Mouse (Mus musculus) kidney, embryonic 15.5 days (tissue): Measurements from ENCODE around the gene Dhx8. TPM values are rescaled to one million over a fixed set of nuclear protein-coding genes. Genes with fewer than 3 reads are reported as not detected.
A peak's percentile ranks its signal among the peaks of the same experiment; 100 is the strongest.

Experiments
- ATAC-seq: fragments of 200-750 bp; cut with Nextera tagmentation; replicated peaks from 2 replicates; pipeline ENCODE4 v1.8.0; 2017; ENCODE audit warnings: moderate TSS enrichment; ENCODE audit not compliant: low FRiP score
- H3K27ac ChIP-seq: fragments of 300-500 bp; sonication (generic); 2 replicates; pipeline ENCODE4 v1.5.1; 2015; ENCODE audit warnings: mild to moderate bottlenecking, inconsistent platforms
- H3K27me3 ChIP-seq: fragments of 300-500 bp; sonication (generic); 2 replicates; pipeline ENCODE4 v1.6.1; 2015; ENCODE audit warnings: inconsistent platforms
- H3K36me3 ChIP-seq: fragments of 300-500 bp; sonication (generic); 2 replicates; pipeline ENCODE4 v1.6.1; 2015; ENCODE audit warnings: inconsistent platforms
- H3K4me1 ChIP-seq: fragments of 300-500 bp; sonication (generic); 2 replicates; pipeline ENCODE4 v1.6.1; 2015; ENCODE audit warnings: inconsistent platforms
- H3K4me2 ChIP-seq: fragments of 300-500 bp; sonication (generic); 2 replicates; pipeline ENCODE4 v1.6.1; 2015; ENCODE audit warnings: moderate library complexity, mild to moderate bottlenecking, inconsistent platforms
- H3K4me3 ChIP-seq: fragments of 300-500 bp; sonication (generic); replicated peaks from 2 replicates; pipeline ENCODE4 v1.5.1; 2015; ENCODE audit warnings: mild to moderate bottlenecking, inconsistent platforms
- H3K9ac ChIP-seq: fragments of 300-500 bp; sonication (generic); 2 replicates; pipeline ENCODE4 v1.6.1; 2015; ENCODE audit warnings: mild to moderate bottlenecking, inconsistent platforms
- H3K9me3 ChIP-seq: fragments of 300-500 bp; sonication (generic); replicated peaks from 2 replicates; pipeline ENCODE4 v1.6.1; 2016; ENCODE audit warnings: inconsistent platforms
- WGBS: fragments of 180-500 bp; shearing (Covaris S2); methylation state at CpG from one replicate; pipeline ENCODE4 v1.1.7; 2015; ENCODE audit warnings: mixed read lengths; 5-methylcytosine and 5-hydroxymethylcytosine counted together
- polyA plus RNA-seq: library from polyadenylated mRNA; unstranded; fragments of >200 nt; fragmentation: Nextera tagmentation; extraction: Ambion mirVana; gene quantifications from 2 replicates; pipeline ENCODE4 v1.2.1, GENCODE M21; 2015

Dhx8 gene
- 32.3 and 36.1 TPM in 2 replicates for polyA plus RNA-seq

DNA sequence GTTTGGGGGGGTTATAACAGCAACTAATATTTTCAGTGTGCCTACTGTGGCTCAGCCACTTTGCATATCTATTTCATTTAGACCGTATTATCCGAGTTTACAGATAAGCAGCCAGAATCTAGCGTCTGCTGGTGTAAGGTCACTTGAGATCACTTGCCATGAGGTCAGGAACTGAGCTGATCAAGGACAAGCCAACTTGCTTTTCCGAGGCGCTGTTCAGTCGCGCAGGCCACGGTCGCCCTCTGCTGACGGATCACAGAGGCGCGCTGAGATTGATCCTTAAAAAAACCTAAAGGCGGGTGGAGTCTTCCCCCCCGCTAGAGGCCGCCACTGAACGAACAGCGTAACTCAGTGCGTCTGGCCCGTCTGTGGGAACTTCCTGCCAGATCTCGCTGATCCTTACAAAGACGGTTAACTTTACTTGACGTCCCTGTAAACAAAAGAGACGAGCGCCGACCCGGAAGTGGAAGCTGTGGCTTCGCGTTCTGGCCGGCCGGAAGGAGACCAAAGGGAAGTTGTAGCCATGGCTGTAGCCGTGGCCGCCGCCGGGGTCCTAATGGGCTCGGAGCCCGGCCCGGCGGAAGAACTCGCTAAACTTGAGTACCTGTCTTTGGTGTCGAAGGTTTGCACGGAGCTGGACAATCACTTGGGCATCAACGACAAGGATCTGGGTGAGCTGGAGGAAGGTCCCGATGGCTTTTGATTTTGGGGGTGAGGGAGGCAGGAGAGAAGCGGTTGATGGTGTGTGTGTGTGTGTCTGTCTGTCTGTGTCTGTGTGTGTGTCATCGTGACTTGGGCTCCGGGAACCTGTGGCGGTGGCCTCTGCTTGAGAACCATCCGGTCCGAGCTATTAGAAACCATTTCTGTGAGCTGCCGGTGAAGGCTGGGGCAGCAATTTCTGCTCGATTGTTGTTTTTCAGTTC lies at the start of gene Dhx8:
Gene Dhx8 (plus strand): TSS at position 402 of the 923 bp plus-strand sequence.
- Histone ChIP-seq H3K4me1 (peaks cover 8% of the 10 kb centered on the region), H3K4me3 (peak within 1 kb of the TSS; percentile 79), H3K27me3 (no peaks in the 10 kb centered on the region), H3K9ac (peak within 1 kb of the TSS; percentile 78), H3K36me3 (peaks cover 35% of the 10 kb centered on the region), H3K4me2 (peak within 1 kb of the TSS; percentile 65), H3K27ac (peak within 1 kb of the TSS; percentile 66), H3K9me3 (no peaks in the 10 kb centered on the region)
- peak; percentile 96 for ATAC-seq
- WGBS = under 1% methylated on average over 51 of the region's 51 CpGs

DNA sequence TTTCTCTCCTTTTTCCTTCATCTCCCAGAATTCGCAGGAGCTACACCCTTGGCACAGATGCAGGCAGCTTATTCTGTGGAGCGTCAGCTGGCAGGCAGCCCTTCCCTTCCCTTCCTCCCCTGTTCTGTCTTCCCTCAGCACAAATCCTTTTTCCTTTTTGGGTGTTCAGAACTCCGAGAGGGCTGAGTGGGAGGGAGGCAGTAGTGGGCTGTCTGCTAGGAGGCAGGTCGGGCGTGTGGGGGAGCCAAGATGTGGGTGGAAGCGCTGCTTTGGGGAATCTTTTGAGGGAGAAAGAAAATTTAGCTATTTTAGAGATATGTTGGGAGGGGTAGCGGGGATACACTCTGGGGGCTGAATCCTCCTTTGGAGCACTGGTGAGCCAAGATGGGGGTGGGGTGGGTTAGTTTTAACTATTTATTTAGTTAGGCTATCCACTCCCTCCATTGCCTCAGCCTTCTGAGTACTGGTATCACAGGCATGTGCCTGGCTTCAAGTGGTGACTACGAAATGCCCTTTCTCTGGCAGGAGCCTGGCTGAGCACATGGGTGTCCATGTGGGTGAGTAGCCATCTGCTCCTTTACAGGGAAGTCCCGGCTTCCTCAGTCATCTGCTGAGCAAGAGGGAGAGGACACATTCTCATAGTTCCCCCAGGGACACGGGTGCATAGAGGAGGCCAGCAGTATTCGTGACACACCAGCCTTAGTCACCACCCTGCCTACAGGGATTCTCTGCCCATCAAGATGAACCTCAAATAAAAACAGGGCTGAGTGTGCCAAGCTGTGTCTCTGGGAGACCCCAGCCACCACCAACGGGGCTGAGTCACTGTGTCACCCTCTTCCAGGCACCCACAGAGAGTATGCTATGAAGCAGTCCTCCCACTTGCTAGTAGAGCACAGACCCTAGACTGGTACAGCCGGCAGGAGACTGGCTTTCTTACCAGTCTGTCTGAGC lies 45.1 kb upstream of the Dhx8 start:
- ATAC-seq = peak; percentile 36; the same call in 1 of the 2 replicates
- H3K36me3 ChIP-seq = no peaks in the 10 kb centered on the region
- no peak overlapping the region for H3K9ac ChIP-seq
- peak overlapping the region; percentile 14; the same call in 1 of the 2 replicates for H3K4me2 ChIP-seq
- H3K4me1 ChIP-seq = peaks cover 18% of the 10 kb centered on the region
- H3K27ac ChIP-seq = peak overlapping the region; percentile 58
- H3K9me3 ChIP-seq = no peaks in the 10 kb centered on the region
- WGBS = 45% methylated on average over 13 of the region's 13 CpGs
- no peaks in the 10 kb centered on the region for H3K27me3 ChIP-seq
- H3K4me3 ChIP-seq = no peak overlapping the region

DNA sequence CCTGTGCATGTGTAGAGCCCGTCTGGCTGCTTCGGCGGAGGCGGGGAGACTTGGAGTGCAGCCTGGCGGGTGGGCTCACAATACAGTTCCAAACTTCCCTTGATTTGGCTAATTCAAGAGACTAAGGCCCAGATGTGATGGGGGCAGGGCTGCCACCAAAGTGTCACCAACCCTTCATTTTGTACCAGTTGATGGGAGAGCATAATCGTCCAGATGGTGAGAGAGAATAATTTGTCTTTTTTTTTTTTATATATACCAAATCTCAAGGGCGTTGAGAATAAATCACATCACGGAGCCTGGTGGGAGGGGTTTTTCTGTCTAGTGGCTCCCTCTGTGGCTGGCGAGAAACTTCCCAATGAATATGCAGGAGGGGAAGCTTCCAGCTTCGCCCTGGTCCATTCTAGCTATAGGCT lies 43.0 kb upstream of the Dhx8 start:
- no peaks in the 10 kb centered on the region for H3K36me3 ChIP-seq
- H3K4me3 ChIP-seq = no peak overlapping the region
- H3K27ac ChIP-seq = no peak overlapping the region
- no peak overlapping the region for H3K9ac ChIP-seq
- WGBS = 73% methylated on average over 10 of the region's 10 CpGs
- no peak for ATAC-seq
- no peaks in the 10 kb centered on the region for H3K27me3 ChIP-seq
- no peak overlapping the region for H3K4me2 ChIP-seq
- no peaks in the 10 kb centered on the region for H3K9me3 ChIP-seq
- peaks cover 17% of the 10 kb centered on the region for H3K4me1 ChIP-seq

DNA sequence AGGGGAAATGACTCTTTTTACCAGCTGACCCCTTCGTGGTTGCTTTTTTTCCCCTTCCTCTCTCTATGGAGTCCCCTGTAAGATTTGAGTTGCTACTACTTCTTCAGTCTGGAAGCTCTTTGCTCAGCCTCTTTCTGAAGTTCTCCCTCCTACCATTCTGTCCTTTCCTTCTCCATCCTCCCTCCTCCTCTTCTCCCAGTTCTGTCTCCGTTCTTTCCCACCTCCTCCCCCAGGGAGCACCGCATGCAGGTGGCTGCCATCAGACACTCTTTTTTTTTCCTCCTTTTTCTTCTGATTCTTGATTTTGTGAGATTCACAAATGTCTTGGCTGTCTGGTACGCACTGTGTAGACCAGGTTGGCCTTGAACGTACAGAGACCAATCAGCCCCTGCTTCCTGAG lies 42.4 kb upstream of the Dhx8 start:
- H3K9ac ChIP-seq = no peak overlapping the region
- ATAC-seq = no peak
- H3K4me1 ChIP-seq = peaks cover 16% of the 10 kb centered on the region
- H3K27me3 ChIP-seq = no peaks in the 10 kb centered on the region
- no peak overlapping the region for H3K4me2 ChIP-seq
- 72% methylated on average over 5 of the region's 5 CpGs for WGBS
- no peak overlapping the region for H3K4me3 ChIP-seq
- no peaks in the 10 kb centered on the region for H3K36me3 ChIP-seq
- H3K27ac ChIP-seq = no peak overlapping the region
- H3K9me3 ChIP-seq = no peaks in the 10 kb centered on the region

DNA sequence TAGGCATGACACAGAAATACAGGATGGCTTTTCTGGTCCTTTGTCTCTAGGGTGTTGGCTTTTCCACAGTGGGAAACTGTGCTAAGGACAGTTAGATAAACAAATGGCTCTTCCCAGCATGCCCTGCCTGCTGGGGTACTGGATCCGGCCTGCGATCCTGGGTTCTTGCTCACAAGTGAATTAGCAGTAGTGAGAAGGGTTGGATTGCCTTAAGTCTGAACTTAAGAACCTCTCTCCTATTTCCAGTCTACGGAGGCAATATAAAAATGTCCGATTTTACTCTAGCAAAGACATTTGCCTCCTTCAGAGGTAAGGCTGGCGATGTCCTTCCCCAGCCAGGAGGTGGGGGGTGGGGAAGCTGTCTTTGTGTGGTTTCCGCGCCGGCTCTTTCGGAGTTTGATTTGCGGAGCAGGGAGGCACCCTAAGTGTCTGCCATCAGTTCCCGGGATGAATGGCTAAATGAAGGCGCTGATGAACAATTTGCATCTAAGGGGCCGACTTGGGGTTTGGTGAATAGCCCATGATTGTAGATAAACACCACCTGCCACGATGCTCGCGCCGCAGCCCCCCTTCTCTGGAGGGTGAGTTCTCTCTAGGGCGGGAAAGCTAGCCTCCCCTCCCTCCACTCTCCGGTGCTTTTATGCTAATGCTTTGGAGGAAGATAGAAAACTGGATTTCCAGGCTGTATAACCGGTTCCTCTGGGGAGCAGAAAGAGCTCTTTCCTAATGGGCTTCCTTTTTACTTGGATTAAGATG lies 36.6 kb upstream of the Dhx8 start:
- H3K9ac ChIP-seq = peak overlapping the region; percentile 27; the same call in 1 of the 2 replicates
- no peaks in the 10 kb centered on the region for H3K36me3 ChIP-seq
- H3K4me3 ChIP-seq = peak overlapping the region; percentile 28
- no peaks in the 10 kb centered on the region for H3K9me3 ChIP-seq
- peak overlapping the region; percentile 74 for H3K27ac ChIP-seq
- peaks cover 35% of the 10 kb centered on the region for H3K4me1 ChIP-seq
- ATAC-seq = peak; percentile 70; the same call in 1 of the 2 replicates
- H3K27me3 ChIP-seq = no peaks in the 10 kb centered on the region
- 2% methylated on average over 20 of the region's 20 CpGs for WGBS
- H3K4me2 ChIP-seq = peak overlapping the region; percentile 55

DNA sequence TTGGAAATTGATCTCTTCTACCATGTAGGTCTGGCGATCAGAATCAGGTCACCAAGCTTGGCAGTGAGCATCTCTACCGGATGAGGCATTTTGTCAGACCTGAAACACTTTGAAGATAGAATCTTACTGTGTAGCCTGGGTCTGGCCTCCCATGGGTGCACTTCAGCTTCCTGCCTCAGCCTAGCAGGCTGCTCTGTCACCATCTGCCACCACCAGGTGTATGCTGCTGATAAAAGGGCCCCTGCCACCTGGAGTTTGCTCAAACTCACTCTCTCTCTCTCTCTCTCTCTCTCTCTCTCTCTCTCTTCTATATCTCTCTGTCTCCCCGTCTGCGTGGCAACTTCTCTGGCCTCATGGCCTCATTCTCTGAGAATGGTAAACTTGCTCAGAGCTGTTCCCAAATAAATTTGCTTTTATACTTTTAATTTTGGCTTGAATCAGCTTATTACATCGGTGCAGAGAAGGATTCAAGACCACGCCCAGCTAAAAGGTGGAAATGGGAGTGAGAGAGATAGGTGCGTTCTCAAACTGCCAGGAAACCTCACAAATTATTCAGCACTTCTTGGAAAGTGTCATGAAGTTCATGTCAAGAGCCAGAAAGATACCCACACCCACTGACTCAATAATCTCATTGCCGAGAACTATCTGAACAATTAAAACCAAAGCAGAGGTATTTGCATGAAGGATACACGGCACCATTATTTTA lies 35.4 kb upstream of the Dhx8 start:
- no peak overlapping the region for H3K4me3 ChIP-seq
- H3K4me2 ChIP-seq = no peak overlapping the region
- no peaks in the 10 kb centered on the region for H3K36me3 ChIP-seq
- no peak for ATAC-seq
- H3K27me3 ChIP-seq = no peaks in the 10 kb centered on the region
- H3K9ac ChIP-seq = no peak overlapping the region
- H3K9me3 ChIP-seq = no peaks in the 10 kb centered on the region
- H3K4me1 ChIP-seq = peaks cover 32% of the 10 kb centered on the region
- peak overlapping the region; percentile 74 for H3K27ac ChIP-seq
- WGBS = 94% methylated on average over 9 of the region's 9 CpGs

DNA sequence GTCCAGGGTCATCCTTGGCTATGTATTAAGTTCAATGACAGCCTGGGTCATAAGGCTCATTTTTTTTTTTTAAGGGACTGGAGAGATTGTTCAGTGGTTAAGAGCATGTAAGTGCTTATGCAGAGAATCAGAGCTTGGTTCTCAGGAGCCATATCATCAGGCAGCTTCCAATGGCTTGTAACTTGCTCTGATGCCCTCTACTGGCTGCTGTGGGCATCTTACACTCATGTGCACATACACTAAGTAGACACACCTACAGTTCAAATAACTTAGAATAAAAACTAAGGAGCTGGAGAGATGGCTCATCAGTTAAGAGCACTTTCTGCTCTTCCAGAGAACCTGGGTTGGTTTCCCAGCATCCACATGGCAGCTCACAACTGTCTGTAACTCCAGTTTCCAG lies 34.6 kb upstream of the Dhx8 start:
- Histone ChIP-seq H3K4me3 (no peak overlapping the region), H3K4me1 (peaks cover 33% of the 10 kb centered on the region), H3K9ac (no peak overlapping the region), H3K4me2 (no peak overlapping the region), H3K27me3 (no peaks in the 10 kb centered on the region), H3K36me3 (no peaks in the 10 kb centered on the region), H3K27ac (no peak overlapping the region), H3K9me3 (no peaks in the 10 kb centered on the region)
- ATAC-seq = no peak

DNA sequence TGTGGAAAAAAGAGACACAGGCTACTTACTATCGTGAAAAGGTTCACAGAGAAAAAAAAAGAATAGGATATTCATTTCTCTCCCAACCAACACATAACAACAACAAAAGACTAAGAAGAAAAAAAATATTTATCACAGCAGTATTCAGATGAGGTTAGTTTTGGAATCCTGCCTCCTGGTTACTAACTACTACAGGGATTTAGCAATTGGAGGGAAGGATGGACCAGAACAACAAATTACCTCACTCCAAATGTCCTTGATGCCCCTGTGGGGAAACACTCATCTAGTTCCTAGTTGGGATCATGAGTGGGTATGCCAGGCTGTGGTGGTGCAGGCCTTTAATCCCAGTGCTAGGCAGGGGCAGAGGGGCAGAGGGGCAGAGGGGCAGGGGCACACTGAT lies 33.2 kb upstream of the Dhx8 start:
- ATAC-seq = no peak
- no peak overlapping the region for H3K27ac ChIP-seq
- no peaks in the 10 kb centered on the region for H3K9me3 ChIP-seq
- H3K4me1 ChIP-seq = peaks cover 48% of the 10 kb centered on the region
- H3K36me3 ChIP-seq = no peaks in the 10 kb centered on the region
- H3K9ac ChIP-seq = no peak overlapping the region
- no peak overlapping the region for H3K4me2 ChIP-seq
- H3K27me3 ChIP-seq = no peaks in the 10 kb centered on the region
- H3K4me3 ChIP-seq = no peak overlapping the region
- 91% methylated on average over 1 of the region's 1 CpGs for WGBS

DNA sequence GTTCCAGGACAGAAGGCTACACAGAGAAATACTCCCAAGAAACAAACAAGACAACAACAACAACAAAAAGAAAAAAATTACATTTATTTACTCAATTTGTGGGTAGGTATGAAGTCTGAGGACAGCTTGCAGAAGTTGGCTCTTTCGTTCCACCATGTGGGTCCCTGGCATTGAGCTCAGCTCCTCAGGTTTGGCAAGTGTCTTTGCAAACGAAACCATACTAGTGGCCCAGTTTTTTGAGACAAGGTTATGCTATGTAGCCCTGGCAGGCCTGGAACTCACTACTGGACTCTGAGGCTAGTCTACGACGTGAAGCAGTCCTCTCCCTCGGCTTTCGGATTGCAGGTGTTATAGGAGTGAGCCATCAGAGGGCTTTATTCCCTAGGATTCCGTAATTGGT lies 32.7 kb upstream of the Dhx8 start:
- H3K27ac ChIP-seq = peak overlapping the region; percentile 20; the same call in 1 of the 2 replicates
- no peaks in the 10 kb centered on the region for H3K9me3 ChIP-seq
- H3K9ac ChIP-seq = no peak overlapping the region
- H3K27me3 ChIP-seq = no peaks in the 10 kb centered on the region
- H3K4me2 ChIP-seq = no peak overlapping the region
- no peak for ATAC-seq
- H3K4me1 ChIP-seq = peaks cover 50% of the 10 kb centered on the region
- no peaks in the 10 kb centered on the region for H3K36me3 ChIP-seq
- WGBS = 34% methylated on average over 7 of the region's 7 CpGs
- H3K4me3 ChIP-seq = no peak overlapping the region

DNA sequence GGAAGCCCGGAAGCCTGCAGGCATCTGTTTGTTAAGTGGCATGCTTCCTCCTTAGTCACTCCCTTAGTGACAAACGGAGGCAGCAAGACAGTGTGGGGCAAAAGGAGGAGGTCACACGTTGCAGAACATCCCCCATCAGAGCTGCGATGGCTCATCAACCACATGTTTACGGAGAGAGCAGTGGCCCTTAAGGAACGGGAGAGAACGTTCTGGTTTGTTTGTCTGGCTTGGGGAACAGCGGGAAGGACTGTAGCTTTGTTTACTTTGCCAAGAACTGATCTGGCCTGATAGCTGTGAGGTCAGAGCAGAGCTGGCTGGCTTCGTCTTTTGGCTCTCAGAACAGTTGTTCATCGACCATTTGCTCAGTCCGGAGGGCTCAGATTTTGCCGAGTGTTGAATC lies 32.3 kb upstream of the Dhx8 start:
- Histone ChIP-seq H3K9me3 (no peaks in the 10 kb centered on the region), H3K27ac (peak overlapping the region; percentile 43; the same call in 1 of the 2 replicates), H3K36me3 (no peaks in the 10 kb centered on the region), H3K4me1 (peaks cover 46% of the 10 kb centered on the region), H3K4me2 (0 out of 2 replicates have a peak overlapping the region, but pooled peaks have one; percentile 6), H3K27me3 (no peaks in the 10 kb centered on the region), H3K4me3 (no peak overlapping the region), H3K9ac (no peak overlapping the region)
- ATAC-seq = 0 out of 2 replicates have a peak, but pooled peaks have one; percentile 17
- WGBS = 6% methylated on average over 12 of the region's 12 CpGs

DNA sequence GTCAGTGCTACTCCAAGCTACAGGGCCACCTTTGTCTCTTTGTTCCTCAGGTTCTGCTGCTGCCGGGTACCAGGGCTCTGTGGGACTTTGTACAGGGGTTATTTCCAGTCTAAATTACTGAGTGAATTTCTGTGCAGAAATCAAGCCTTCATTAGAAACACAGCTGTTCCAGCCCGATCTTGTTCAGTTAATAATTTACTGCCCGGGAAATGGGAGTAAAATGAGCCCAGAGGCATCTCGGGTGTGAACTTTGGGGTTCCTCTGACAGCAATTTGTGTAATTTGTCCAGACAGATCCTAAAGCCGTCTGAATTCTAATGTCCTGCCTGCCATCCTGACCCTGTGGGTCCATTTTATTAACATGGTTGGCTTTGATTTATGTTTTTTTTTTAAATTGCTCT lies 28.6 kb upstream of the Dhx8 start:
- Histone ChIP-seq H3K4me2 (peak overlapping the region; percentile 27), H3K9ac (peak overlapping the region; percentile 10; the same call in 1 of the 2 replicates), H3K9me3 (no peaks in the 10 kb centered on the region), H3K36me3 (no peaks in the 10 kb centered on the region), H3K27ac (peak overlapping the region; percentile 81), H3K4me1 (peaks cover 28% of the 10 kb centered on the region), H3K4me3 (no peak overlapping the region), H3K27me3 (0 out of 2 replicates have a peak, but pooled peaks cover 4% of the 10 kb centered on the region)
- ATAC-seq = no peak
- WGBS = 6% methylated on average over 5 of the region's 5 CpGs
